Mouse (Mus musculus) megakaryocyte, embryonic 14.5 days (primary cell): ENCODE measurements at regions not wholly inside any gene's neighbourhood (a gene's known extent, or its start where the extent isn't known, plus 50 kb on each side); places are given as distances from the start of the nearest gene placed in this dataset.

Source experiments
- FLI1 ChIP-seq: IDR thresholded peaks from 2 replicates; pipeline ENCODE4 v1.6.1; 2012; ENCODE audit warnings: low read length, inconsistent platforms, mixed read lengths
- GATA1 ChIP-seq: IDR thresholded peaks from 3 replicates; pipeline ENCODE4 v1.6.1; 2012; ENCODE audit warnings: mixed read lengths, low read length, inconsistent platforms, borderline replicate concordance

DNA sequence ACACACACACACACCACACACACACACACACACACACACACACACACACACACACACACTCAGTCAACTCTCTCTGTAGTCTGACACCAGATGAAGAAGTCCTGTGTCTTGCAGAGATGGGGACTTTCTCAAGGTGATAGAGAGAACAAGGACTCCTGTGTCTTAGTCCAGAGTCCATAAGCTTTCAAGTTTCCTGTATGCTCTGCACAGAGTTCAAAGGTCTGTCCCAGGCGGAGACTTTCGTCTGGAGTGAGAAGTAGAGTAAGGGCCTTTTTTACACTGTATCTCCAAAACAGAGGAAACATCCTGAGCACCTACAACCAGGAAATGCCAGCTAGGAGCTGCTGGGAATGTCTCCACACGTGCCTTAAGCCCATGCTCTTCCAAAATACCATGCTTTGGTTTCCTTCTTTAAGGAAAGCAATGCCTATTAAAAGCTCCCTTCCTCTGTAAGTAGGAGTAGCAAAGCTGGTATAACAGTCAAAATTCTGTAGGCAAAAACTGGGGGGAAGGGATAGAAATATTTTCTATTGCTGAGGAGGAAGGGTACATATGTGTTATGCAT is 459.9 kb upstream of the Zmiz1 start:
- TF ChIP-seq GATA1, result no peak
- no peak for TF ChIP-seq FLI1
